Mouse (Mus musculus): Measurements from ENCODE around the gene Ppp1r18. TPM values are rescaled to one million over a fixed set of nuclear protein-coding genes. Genes with fewer than 3 reads are reported as not detected.

Ppp1r18 gene
- polyA plus RNA-seq, 1 experiment from 2014 or later, result 22.9 TPM

GRCm38 (mm10) chr17:35883777-35884176 is 18.4 kb downstream of the Ppp1r18 start:
- H3K27ac ChIP-seq (replicated peaks; ENCODE audit: low read depth, low read length), result no peak overlapping the region
- no peak overlapping the region for H3K4me3 ChIP-seq (ENCODE audit: low read depth, low read length)
- no peak for ATAC-seq (ENCODE audit: insufficient number of reproducible peaks, low FRiP score, low TSS enrichment, low read depth)
- H3K9ac ChIP-seq (ENCODE audit: low read length), result no peak overlapping the region
- H3K9me3 ChIP-seq (ENCODE audit: control insufficient read depth, low read length), result no peaks in the 10 kb centered on the region
- DNase-seq (ENCODE audit: low spot score), result no peak
- no peaks in the 10 kb centered on the region for H3K27me3 ChIP-seq (ENCODE audit: control insufficient read depth, insufficient read depth, low read length)
- WGBS, result 97% methylated on average over 14 of the region's 14 CpGs
- H3K4me2 ChIP-seq (ENCODE audit: low read depth, severe bottlenecking), result no peak overlapping the region
- no peaks in the 10 kb centered on the region for H3K4me1 ChIP-seq (ENCODE audit: control insufficient read depth, insufficient read depth, low read length)
- H3K36me3 ChIP-seq (ENCODE audit: control insufficient read depth, insufficient read depth, low read length), result peaks cover 31% of the 10 kb centered on the region

GRCm38 (mm10) chr17:35887725-35888124 is 22.3 kb downstream of the Ppp1r18 start:
- Histone ChIP-seq H3K36me3 (ENCODE audit: control insufficient read depth, insufficient read depth, low read length) (peaks cover 41% of the 10 kb centered on the region), H3K9me3 (ENCODE audit: control insufficient read depth, low read length) (no peaks in the 10 kb centered on the region), H3K27me3 (ENCODE audit: control insufficient read depth, insufficient read depth, low read length) (no peaks in the 10 kb centered on the region), H3K9ac (ENCODE audit: low read length) (no peak overlapping the region), H3K4me1 (ENCODE audit: control insufficient read depth, insufficient read depth, low read length) (no peaks in the 10 kb centered on the region), H3K4me3 (ENCODE audit: low read depth, low read length) (no peak overlapping the region), H3K4me2 (ENCODE audit: low read depth, severe bottlenecking) (no peak overlapping the region), H3K27ac (replicated peaks; ENCODE audit: low read depth, low read length) (no peak overlapping the region)
- DNase-seq (ENCODE audit: low spot score), result no peak
- ATAC-seq (ENCODE audit: insufficient number of reproducible peaks, low FRiP score, low TSS enrichment, low read depth), result no peak
- 95% methylated on average over 11 of the region's 17 CpGs for WGBS

- Histone ChIP-seq H3K27me3 (ENCODE audit: control insufficient read depth, insufficient read depth, low read length) (no peaks in the 10 kb centered on the region), H3K36me3 (ENCODE audit: control insufficient read depth, insufficient read depth, low read length) (peaks cover 10% of the 10 kb centered on the region), H3K4me3 (ENCODE audit: low read depth, low read length) (peak within 1 kb of the TSS; percentile 52), H3K4me2 (ENCODE audit: low read depth, severe bottlenecking) (peak within 1 kb of the TSS; percentile 92), H3K27ac (replicated peaks; ENCODE audit: low read depth, low read length) (peak within 1 kb of the TSS; percentile 72; the same call in 1 of the 2 replicates), H3K4me1 (ENCODE audit: control insufficient read depth, insufficient read depth, low read length) (peaks cover 4% of the 10 kb centered on the region; the same call in 1 of the 2 replicates), H3K9ac (ENCODE audit: low read length) (peak within 1 kb of the TSS; percentile 79), H3K9me3 (ENCODE audit: control insufficient read depth, low read length) (no peaks in the 10 kb centered on the region)
- ATAC-seq (ENCODE audit: insufficient number of reproducible peaks, low FRiP score, low TSS enrichment, low read depth), result peak; percentile 92
- under 1% methylated on average over 54 of the region's 86 CpGs for WGBS
- peak; percentile 88 for DNase-seq (ENCODE audit: low spot score)
Measured at GRCm38 (mm10) chr17:35896781-35897643, 31.6 kb downstream of the Ppp1r18 start, which contains the start of gene 2310061I04Rik. 2310061I04Rik (minus strand) TSS chr17:35897431.

GRCm38 (mm10) chr17:35897644-35898573 is 32.5 kb downstream of the Ppp1r18 start:
- H3K4me1 ChIP-seq (ENCODE audit: control insufficient read depth, insufficient read depth, low read length), result peaks cover 4% of the 10 kb centered on the region; the same call in 1 of the 2 replicates
- peak overlapping the region; percentile 92 for H3K4me2 ChIP-seq (ENCODE audit: low read depth, severe bottlenecking)
- no peaks in the 10 kb centered on the region for H3K27me3 ChIP-seq (ENCODE audit: control insufficient read depth, insufficient read depth, low read length)
- peak overlapping the region; percentile 79; the same call in 1 of the 2 replicates for H3K9ac ChIP-seq (ENCODE audit: low read length)
- H3K27ac ChIP-seq (replicated peaks; ENCODE audit: low read depth, low read length), result no peak overlapping the region; the same call in 1 of the 2 replicates
- peaks cover 6% of the 10 kb centered on the region; the same call in 1 of the 2 replicates for H3K36me3 ChIP-seq (ENCODE audit: control insufficient read depth, insufficient read depth, low read length)
- DNase-seq (ENCODE audit: low spot score), result peak; percentile 33
- peak overlapping the region; percentile 52; the same call in 1 of the 2 replicates for H3K4me3 ChIP-seq (ENCODE audit: low read depth, low read length)
- peak; percentile 51; the same call in 1 of the 2 replicates for ATAC-seq (ENCODE audit: insufficient number of reproducible peaks, low FRiP score, low TSS enrichment, low read depth)
- no peaks in the 10 kb centered on the region for H3K9me3 ChIP-seq (ENCODE audit: control insufficient read depth, low read length)
- WGBS, result 45% methylated on average over 23 of the region's 23 CpGs

GRCm38 (mm10) chr17:35900636-35901035 is 35.2 kb downstream of the Ppp1r18 start:
- H3K4me3 ChIP-seq (ENCODE audit: low read depth, low read length), result no peak overlapping the region
- no peak for DNase-seq (ENCODE audit: low spot score)
- peaks cover 4% of the 10 kb centered on the region; the same call in 1 of the 2 replicates for H3K4me1 ChIP-seq (ENCODE audit: control insufficient read depth, insufficient read depth, low read length)
- no peak overlapping the region for H3K27ac ChIP-seq (replicated peaks; ENCODE audit: low read depth, low read length)
- no peak overlapping the region for H3K9ac ChIP-seq (ENCODE audit: low read length)
- ATAC-seq (ENCODE audit: insufficient number of reproducible peaks, low FRiP score, low TSS enrichment, low read depth), result no peak
- 84% methylated on average over 3 of the region's 3 CpGs for WGBS
- no peaks in the 10 kb centered on the region for H3K9me3 ChIP-seq (ENCODE audit: control insufficient read depth, low read length)
- no peak overlapping the region for H3K4me2 ChIP-seq (ENCODE audit: low read depth, severe bottlenecking)
- no peaks in the 10 kb centered on the region for H3K27me3 ChIP-seq (ENCODE audit: control insufficient read depth, insufficient read depth, low read length)
- peaks cover 10% of the 10 kb centered on the region for H3K36me3 ChIP-seq (ENCODE audit: control insufficient read depth, insufficient read depth, low read length)

GRCm38 (mm10) chr17:35903343-35903991 is 38.1 kb downstream of the Ppp1r18 start:
- Histone ChIP-seq H3K4me2 (ENCODE audit: low read depth, severe bottlenecking) (no peak overlapping the region), H3K9me3 (ENCODE audit: control insufficient read depth, low read length) (no peaks in the 10 kb centered on the region), H3K4me1 (ENCODE audit: control insufficient read depth, insufficient read depth, low read length) (no peaks in the 10 kb centered on the region), H3K4me3 (ENCODE audit: low read depth, low read length) (no peak overlapping the region), H3K36me3 (ENCODE audit: control insufficient read depth, insufficient read depth, low read length) (peaks cover 10% of the 10 kb centered on the region), H3K27me3 (ENCODE audit: control insufficient read depth, insufficient read depth, low read length) (no peaks in the 10 kb centered on the region), H3K27ac (replicated peaks; ENCODE audit: low read depth, low read length) (no peak overlapping the region), H3K9ac (ENCODE audit: low read length) (no peak overlapping the region)
- WGBS, result 91% methylated on average over 9 of the region's 9 CpGs
- DNase-seq (ENCODE audit: low spot score) (no peak), ATAC-seq (ENCODE audit: insufficient number of reproducible peaks, low FRiP score, low TSS enrichment, low read depth) (no peak)

- Histone ChIP-seq H3K27me3 (ENCODE audit: control insufficient read depth, insufficient read depth, low read length) (no peaks in the 10 kb centered on the region), H3K4me2 (ENCODE audit: low read depth, severe bottlenecking) (no peak overlapping the region), H3K9me3 (ENCODE audit: control insufficient read depth, low read length) (no peaks in the 10 kb centered on the region), H3K36me3 (ENCODE audit: control insufficient read depth, insufficient read depth, low read length) (peaks cover 10% of the 10 kb centered on the region), H3K9ac (ENCODE audit: low read length) (no peak overlapping the region), H3K27ac (replicated peaks; ENCODE audit: low read depth, low read length) (no peak overlapping the region), H3K4me3 (ENCODE audit: low read depth, low read length) (no peak overlapping the region), H3K4me1 (ENCODE audit: control insufficient read depth, insufficient read depth, low read length) (peaks cover 2% of the 10 kb centered on the region)
- no peak for DNase-seq (ENCODE audit: low spot score)
- WGBS, result 82% methylated on average over 4 of the region's 4 CpGs
- no peak for ATAC-seq (ENCODE audit: insufficient number of reproducible peaks, low FRiP score, low TSS enrichment, low read depth)
Measured at GRCm38 (mm10) chr17:35903992-35904355, 38.6 kb downstream of the Ppp1r18 start.

GRCm38 (mm10) chr17:35905587-35905986 is 40.2 kb downstream of the Ppp1r18 start:
- no peaks in the 10 kb centered on the region for H3K27me3 ChIP-seq (ENCODE audit: control insufficient read depth, insufficient read depth, low read length)

More at GRCm38 (mm10) chr17:35905587-35905986, 40.2 kb downstream of the Ppp1r18 start:
- peaks cover 7% of the 10 kb centered on the region for H3K4me1 ChIP-seq (ENCODE audit: control insufficient read depth, insufficient read depth, low read length)
- WGBS, result 98% methylated on average over 1 of the region's 1 CpGs
- no peak overlapping the region for H3K4me2 ChIP-seq (ENCODE audit: low read depth, severe bottlenecking)
- H3K27ac ChIP-seq (replicated peaks; ENCODE audit: low read depth, low read length), result no peak overlapping the region
- no peaks in the 10 kb centered on the region for H3K9me3 ChIP-seq (ENCODE audit: control insufficient read depth, low read length)
- H3K4me3 ChIP-seq (ENCODE audit: low read depth, low read length), result no peak overlapping the region
- H3K9ac ChIP-seq (ENCODE audit: low read length), result no peak overlapping the region
- DNase-seq (ENCODE audit: low spot score), result no peak
- peaks cover 7% of the 10 kb centered on the region for H3K36me3 ChIP-seq (ENCODE audit: control insufficient read depth, insufficient read depth, low read length)
- no peak for ATAC-seq (ENCODE audit: insufficient number of reproducible peaks, low FRiP score, low TSS enrichment, low read depth)
